Mouse (Mus musculus): ENCODE measurements around the gene Ctnna2.

DNA sequence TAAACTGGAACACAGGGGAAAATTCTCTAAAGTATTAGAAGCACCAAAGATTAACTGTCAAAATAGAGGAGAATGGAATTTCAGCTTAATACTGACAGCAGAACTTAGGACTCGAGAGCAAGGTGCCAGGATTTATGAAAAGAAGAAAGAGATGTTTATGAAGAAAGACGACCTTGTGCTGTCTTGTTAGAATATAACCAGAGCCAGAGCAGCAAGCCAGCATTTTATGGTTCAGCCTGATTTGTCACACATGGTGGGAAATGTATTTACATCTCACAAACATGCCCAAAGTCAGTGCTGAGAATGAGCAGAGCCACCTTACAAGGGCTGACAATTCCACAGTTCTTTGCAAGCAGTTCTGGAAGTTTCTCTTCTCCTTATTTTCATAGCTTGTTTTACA is 110.2 kb downstream of the Ctnna2 start:
- no peak for TF ChIP-seq POLR2AphosphoS5 (IDR thresholded peaks at IDR 0.05; ENCODE audit: insufficient replicate concordance, low read depth, low read length)
- TF ChIP-seq CTCF (IDR thresholded peaks at IDR 0.05; ENCODE audit: low read depth, low read length) = no peak
- TF ChIP-seq GATA1 (IDR thresholded peaks at IDR 0.05; ENCODE audit: borderline replicate concordance, low read length) = no peak
- TF ChIP-seq TAL1 (conservative IDR thresholded peaks at IDR 0.05; ENCODE audit: low read depth, low read length) = no peak
